Mouse (Mus musculus) hindbrain, embryonic 12.5 days (tissue): ENCODE results near the gene Jak3. TPM values are rescaled to one million over a fixed set of nuclear protein-coding genes. Genes with fewer than 3 reads are reported as not detected.

Source experiments
- ATAC-seq: fragments of 200-750 bp; cut with Nextera tagmentation; 2 replicates; pipeline ENCODE4 v1.8.0; 2017; ENCODE audit warnings: moderate TSS enrichment; ENCODE audit not compliant: low FRiP score
- H3K27ac ChIP-seq: fragments of 300-500 bp; sonication (generic); 2 replicates; pipeline ENCODE4 v1.5.1; 2016; ENCODE audit warnings: mild to moderate bottlenecking
- H3K27me3 ChIP-seq: fragments of 300-500 bp; sonication (generic); 2 replicates; pipeline ENCODE4 v1.6.1; 2016; ENCODE audit warnings: mild to moderate bottlenecking
- H3K36me3 ChIP-seq: fragments of 300-500 bp; sonication (generic); 2 replicates; pipeline ENCODE4 v1.6.1; 2016; ENCODE audit warnings: mild to moderate bottlenecking
- H3K4me1 ChIP-seq: fragments of 300-500 bp; sonication (generic); 2 replicates; pipeline ENCODE4 v1.6.1; 2016
- H3K4me2 ChIP-seq: fragments of 300-500 bp; sonication (generic); replicated peaks from 2 replicates; pipeline ENCODE4 v1.6.1; 2016; ENCODE audit warnings: mild to moderate bottlenecking
- H3K4me3 ChIP-seq: fragments of 300-500 bp; sonication (generic); 2 replicates; pipeline ENCODE4 v1.5.1; 2016; ENCODE audit warnings: mild to moderate bottlenecking
- H3K9ac ChIP-seq: fragments of 300-500 bp; sonication (generic); 2 replicates; pipeline ENCODE4 v1.6.1; 2016; ENCODE audit warnings: mild to moderate bottlenecking, moderate library complexity
- H3K9me3 ChIP-seq: fragments of 300-500 bp; sonication (generic); replicated peaks from 2 replicates; pipeline ENCODE4 v1.6.1; 2016; ENCODE audit warnings: mild to moderate bottlenecking
- WGBS: fragments of 180-500 bp; shearing (Covaris S2); methylation state at CpG from one replicate; pipeline ENCODE4 v1.1.7; 2016; 5-methylcytosine and 5-hydroxymethylcytosine counted together
- polyA plus RNA-seq: library from polyadenylated mRNA; unstranded; fragments of >200 nt; fragmentation: Nextera tagmentation; extraction: Ambion mirVana; gene quantifications from 2 replicates; pipeline ENCODE4 v1.2.1, GENCODE M21; 2016

Gene Jak3
- polyA plus RNA-seq, 1 experiment from 2014 or later: 3.8 TPM

GRCm38 (mm10) chr8:71667256-71667655 lies 8.8 kb upstream of the Jak3 start:
- no peaks in the 10 kb centered on the region for H3K9me3 ChIP-seq
- peaks cover 53% of the 10 kb centered on the region for H3K4me1 ChIP-seq
- WGBS: 43% methylated on average over 5 of the region's 5 CpGs
- peak overlapping the region; percentile 6; the same call in 1 of the 2 replicates for H3K4me2 ChIP-seq
- peak overlapping the region; percentile 56; the same call in 1 of the 2 replicates for H3K27ac ChIP-seq
- no peak overlapping the region for H3K4me3 ChIP-seq
- ATAC-seq: no peak
- peaks cover 57% of the 10 kb centered on the region for H3K27me3 ChIP-seq
- peaks cover 15% of the 10 kb centered on the region; the same call in 1 of the 2 replicates for H3K36me3 ChIP-seq
- H3K9ac ChIP-seq: peak overlapping the region; percentile 45; the same call in 1 of the 2 replicates

- no peak for ATAC-seq
- peak overlapping the region; percentile 37 for H3K4me2 ChIP-seq
- peak overlapping the region; percentile 45 for H3K9ac ChIP-seq
- peak overlapping the region; percentile 10; the same call in 1 of the 2 replicates for H3K4me3 ChIP-seq
- no peaks in the 10 kb centered on the region for H3K9me3 ChIP-seq
- H3K4me1 ChIP-seq: peaks cover 53% of the 10 kb centered on the region
- H3K27me3 ChIP-seq: peaks cover 56% of the 10 kb centered on the region
- H3K36me3 ChIP-seq: peaks cover 6% of the 10 kb centered on the region; the same call in 1 of the 2 replicates
- WGBS: 4% methylated on average over 21 of the region's 21 CpGs
- H3K27ac ChIP-seq: peak overlapping the region; percentile 56
Measured at GRCm38 (mm10) chr8:71668220-71668975, 7.7 kb upstream of the Jak3 start.

- Histone ChIP-seq H3K27ac (peak overlapping the region; percentile 88), H3K4me2 (peak overlapping the region; percentile 93), H3K9ac (peak overlapping the region; percentile 76), H3K4me3 (peak overlapping the region; percentile 70), H3K36me3 (no peaks in the 10 kb centered on the region), H3K27me3 (peaks cover 51% of the 10 kb centered on the region), H3K9me3 (no peaks in the 10 kb centered on the region), H3K4me1 (peaks cover 50% of the 10 kb centered on the region)
- ATAC-seq: peak; percentile 18
- 6% methylated on average over 11 of the region's 12 CpGs for WGBS
Measured at GRCm38 (mm10) chr8:71670198-71670597, 5.9 kb upstream of the Jak3 start.

- Histone ChIP-seq H3K9me3 (no peaks in the 10 kb centered on the region), H3K36me3 (no peaks in the 10 kb centered on the region), H3K27me3 (peaks cover 58% of the 10 kb centered on the region), H3K4me3 (peak overlapping the region; percentile 70), H3K4me2 (peak overlapping the region; percentile 93), H3K9ac (peak overlapping the region; percentile 76), H3K27ac (peak overlapping the region; percentile 88), H3K4me1 (peaks cover 44% of the 10 kb centered on the region)
- ATAC-seq: peak; percentile 63
- 1% methylated on average over 48 of the region's 64 CpGs for WGBS
Measured at GRCm38 (mm10) chr8:71670621-71671548, 5.2 kb upstream of the Jak3 start.

- H3K9ac ChIP-seq: peak within 1 kb of the TSS; percentile 76
- WGBS: under 1% methylated on average over 42 of the region's 42 CpGs
- no peaks in the 10 kb centered on the region for H3K9me3 ChIP-seq
- peak within 1 kb of the TSS; percentile 88 for H3K27ac ChIP-seq
- peaks cover 38% of the 10 kb centered on the region for H3K4me1 ChIP-seq
- peak within 1 kb of the TSS; percentile 93 for H3K4me2 ChIP-seq
- peak; percentile 75 for ATAC-seq
- peak within 1 kb of the TSS; percentile 70 for H3K4me3 ChIP-seq
- peaks cover 60% of the 10 kb centered on the region for H3K27me3 ChIP-seq
- H3K36me3 ChIP-seq: no peaks in the 10 kb centered on the region
Measured at GRCm38 (mm10) chr8:71671549-71671965, 4.5 kb upstream of the Jak3 start, which contains the start of gene Unc13a. TSS of gene Unc13a (minus strand) at chr8:71671757.

GRCm38 (mm10) chr8:71672168-71672735 lies 3.8 kb upstream of the Jak3 start:
- WGBS: 66% methylated on average over 6 of the region's 6 CpGs
- Histone ChIP-seq H3K9me3 (no peaks in the 10 kb centered on the region), H3K4me1 (peaks cover 34% of the 10 kb centered on the region), H3K9ac (no peak overlapping the region), H3K27me3 (peaks cover 61% of the 10 kb centered on the region), H3K4me3 (peak overlapping the region; percentile 70), H3K4me2 (peak overlapping the region; percentile 93), H3K27ac (peak overlapping the region; percentile 88; the same call in 1 of the 2 replicates), H3K36me3 (no peaks in the 10 kb centered on the region)
- no peak for ATAC-seq

GRCm38 (mm10) chr8:71674071-71674470 lies 2.0 kb upstream of the Jak3 start:
- Histone ChIP-seq H3K9me3 (0 out of 2 replicates have a peak, but pooled peaks cover 4% of the 10 kb centered on the region), H3K4me2 (no peak overlapping the region), H3K9ac (no peak overlapping the region), H3K36me3 (no peaks in the 10 kb centered on the region), H3K4me3 (no peak overlapping the region), H3K27me3 (peaks cover 62% of the 10 kb centered on the region), H3K27ac (no peak overlapping the region), H3K4me1 (peaks cover 18% of the 10 kb centered on the region)
- no peak for ATAC-seq
- WGBS: 80% methylated on average over 2 of the region's 2 CpGs

GRCm38 (mm10) chr8:71675456-71676019 lies 558 bp upstream of the Jak3 start:
- peaks cover 65% of the 10 kb centered on the region for H3K27me3 ChIP-seq
- H3K4me2 ChIP-seq: peak overlapping the region; percentile 92
- no peak for ATAC-seq
- H3K4me3 ChIP-seq: peak overlapping the region; percentile 67; the same call in 1 of the 2 replicates
- H3K4me1 ChIP-seq: peaks cover 19% of the 10 kb centered on the region
- WGBS: 24% methylated on average over 9 of the region's 9 CpGs
- H3K9me3 ChIP-seq: 0 out of 2 replicates have a peak, but pooled peaks cover 4% of the 10 kb centered on the region
- H3K36me3 ChIP-seq: no peaks in the 10 kb centered on the region
- H3K9ac ChIP-seq: peak overlapping the region; percentile 75; the same call in 1 of the 2 replicates
- no peak overlapping the region for H3K27ac ChIP-seq

GRCm38 (mm10) chr8:71676803-71677202 lies 707 bp downstream of the Jak3 start:
- Histone ChIP-seq H3K4me3 (peak overlapping the region; percentile 67), H3K27ac (no peak overlapping the region), H3K4me2 (peak overlapping the region; percentile 92), H3K27me3 (peaks cover 77% of the 10 kb centered on the region), H3K9ac (peak overlapping the region; percentile 75), H3K4me1 (peaks cover 16% of the 10 kb centered on the region), H3K36me3 (no peaks in the 10 kb centered on the region), H3K9me3 (0 out of 2 replicates have a peak, but pooled peaks cover 4% of the 10 kb centered on the region)
- no peak for ATAC-seq
- 50% methylated on average over 9 of the region's 9 CpGs for WGBS

GRCm38 (mm10) chr8:71677555-71677954 lies 1.5 kb downstream of the Jak3 start:
- H3K9me3 ChIP-seq: 0 out of 2 replicates have a peak, but pooled peaks cover 4% of the 10 kb centered on the region
- H3K4me2 ChIP-seq: no peak overlapping the region

GRCm38 (mm10) chr8:71678216-71678615 lies 2.1 kb downstream of the Jak3 start:
- WGBS: 45% methylated on average over 4 of the region's 4 CpGs
- Histone ChIP-seq H3K36me3 (no peaks in the 10 kb centered on the region), H3K4me1 (peaks cover 14% of the 10 kb centered on the region), H3K4me2 (no peak overlapping the region), H3K27ac (no peak overlapping the region), H3K4me3 (no peak overlapping the region), H3K9me3 (0 out of 2 replicates have a peak, but pooled peaks cover 4% of the 10 kb centered on the region), H3K27me3 (peaks cover 84% of the 10 kb centered on the region), H3K9ac (no peak overlapping the region)
- ATAC-seq: no peak

More at GRCm38 (mm10) chr8:71677555-71677954, 1.5 kb downstream of the Jak3 start:
- Histone ChIP-seq H3K27me3 (peaks cover 84% of the 10 kb centered on the region), H3K4me1 (peaks cover 14% of the 10 kb centered on the region), H3K27ac (no peak overlapping the region), H3K36me3 (no peaks in the 10 kb centered on the region), H3K4me3 (no peak overlapping the region), H3K9ac (no peak overlapping the region)
- ATAC-seq: no peak
